Mouse (Mus musculus): Measurements from ENCODE around the gene Lama1.

Gene Lama1

DNA sequence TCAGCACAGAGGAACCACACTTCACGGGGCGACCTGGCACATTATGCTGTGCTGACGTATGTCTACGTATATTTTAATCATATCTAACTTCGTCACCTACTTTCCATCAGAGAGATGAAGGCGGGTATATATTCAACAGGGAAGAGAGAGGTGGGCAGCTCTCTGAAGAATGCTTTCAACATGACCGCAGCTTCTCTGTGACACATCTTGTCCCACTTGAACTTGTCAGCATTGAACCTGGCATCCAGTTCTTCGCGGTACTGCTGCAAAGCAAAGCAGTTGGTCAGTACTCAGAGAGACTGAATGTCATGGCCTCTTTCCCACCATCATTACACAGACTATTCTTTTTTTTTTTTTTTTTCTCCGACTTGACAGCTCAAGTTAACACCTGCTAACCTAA lies 167.3 kb downstream of the Lama1 start:
- no peak for TF ChIP-seq GATA4 (IDR thresholded peaks at IDR 0.05; ENCODE audit: insufficient replicate concordance, low read length)

DNA sequence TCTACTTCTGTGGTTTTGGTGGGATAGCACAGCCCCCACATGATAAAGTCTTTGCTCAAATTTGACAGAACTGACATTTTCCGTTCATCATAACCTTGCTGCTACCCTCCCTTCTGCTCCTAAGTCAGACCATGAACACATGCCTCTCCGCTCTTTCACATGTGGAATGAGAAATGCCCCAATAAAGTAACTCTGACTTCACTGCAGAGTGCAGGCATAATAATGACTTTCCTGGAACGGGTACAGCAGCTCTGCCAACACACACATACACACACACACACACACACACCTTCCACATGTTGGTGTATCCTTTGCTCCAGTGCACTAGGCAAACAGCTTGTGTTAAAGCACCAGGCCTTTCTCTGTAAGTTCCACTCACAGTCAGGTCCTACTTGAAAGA lies 167.9 kb downstream of the Lama1 start:
- TF ChIP-seq GATA4 (IDR thresholded peaks at IDR 0.05; ENCODE audit: insufficient replicate concordance, low read length) = no peak

DNA sequence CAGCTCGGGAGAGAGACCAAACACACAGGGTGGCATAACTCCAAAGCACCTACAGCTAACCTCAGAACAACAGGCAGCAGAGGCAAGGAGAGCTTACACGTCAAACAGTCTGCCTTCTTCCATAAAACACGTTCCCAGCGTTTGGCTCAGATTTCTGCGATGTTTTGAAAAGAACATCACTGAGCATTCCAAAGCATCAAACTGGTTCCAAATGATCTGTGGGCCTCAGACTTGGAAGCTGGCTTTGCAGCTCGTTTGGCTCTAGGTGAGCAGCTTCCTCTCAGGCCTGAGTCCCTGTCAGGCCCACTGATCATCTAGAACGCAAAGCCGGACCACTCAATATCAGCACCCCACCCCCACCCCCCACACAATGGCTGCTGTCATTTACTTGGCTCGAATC lies 169.0 kb downstream of the Lama1 start:
- TF ChIP-seq GATA4 (IDR thresholded peaks at IDR 0.05; ENCODE audit: insufficient replicate concordance, low read length) = no peak

DNA sequence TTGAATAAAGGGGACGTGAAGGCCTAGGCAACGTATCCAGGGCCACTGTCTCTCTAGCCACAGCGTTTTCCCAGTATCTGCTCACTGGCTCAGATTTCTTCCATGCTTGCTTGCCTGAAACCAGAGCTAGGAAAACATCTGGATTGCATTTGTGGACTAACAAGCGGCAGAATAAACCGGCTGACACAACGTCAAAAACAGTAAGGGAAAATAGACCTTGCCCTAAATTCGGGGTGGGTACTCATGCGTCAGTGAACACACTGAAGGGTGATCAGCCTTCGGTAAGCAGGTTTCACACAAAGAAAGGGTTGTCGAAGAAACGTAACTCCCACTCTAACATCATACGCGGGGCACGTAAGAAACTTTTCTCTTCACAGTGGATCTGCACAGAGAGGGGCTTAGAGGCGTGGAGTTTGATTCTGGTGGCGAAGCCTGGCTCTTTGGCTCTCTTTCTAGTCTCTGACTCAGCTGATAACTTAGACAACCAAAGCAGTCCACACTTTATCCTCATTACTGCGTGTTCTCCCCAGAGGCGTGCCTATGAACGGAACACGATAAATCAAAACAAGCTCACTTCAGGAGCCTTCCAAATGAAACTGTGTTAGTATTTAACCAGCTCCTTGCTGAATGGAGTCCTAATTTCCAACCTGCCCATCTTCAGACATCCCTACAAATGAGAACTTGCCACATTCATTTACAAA lies 169.6 kb downstream of the Lama1 start:
- no peak for TF ChIP-seq GATA4 (IDR thresholded peaks at IDR 0.05; ENCODE audit: insufficient replicate concordance, low read length)

DNA sequence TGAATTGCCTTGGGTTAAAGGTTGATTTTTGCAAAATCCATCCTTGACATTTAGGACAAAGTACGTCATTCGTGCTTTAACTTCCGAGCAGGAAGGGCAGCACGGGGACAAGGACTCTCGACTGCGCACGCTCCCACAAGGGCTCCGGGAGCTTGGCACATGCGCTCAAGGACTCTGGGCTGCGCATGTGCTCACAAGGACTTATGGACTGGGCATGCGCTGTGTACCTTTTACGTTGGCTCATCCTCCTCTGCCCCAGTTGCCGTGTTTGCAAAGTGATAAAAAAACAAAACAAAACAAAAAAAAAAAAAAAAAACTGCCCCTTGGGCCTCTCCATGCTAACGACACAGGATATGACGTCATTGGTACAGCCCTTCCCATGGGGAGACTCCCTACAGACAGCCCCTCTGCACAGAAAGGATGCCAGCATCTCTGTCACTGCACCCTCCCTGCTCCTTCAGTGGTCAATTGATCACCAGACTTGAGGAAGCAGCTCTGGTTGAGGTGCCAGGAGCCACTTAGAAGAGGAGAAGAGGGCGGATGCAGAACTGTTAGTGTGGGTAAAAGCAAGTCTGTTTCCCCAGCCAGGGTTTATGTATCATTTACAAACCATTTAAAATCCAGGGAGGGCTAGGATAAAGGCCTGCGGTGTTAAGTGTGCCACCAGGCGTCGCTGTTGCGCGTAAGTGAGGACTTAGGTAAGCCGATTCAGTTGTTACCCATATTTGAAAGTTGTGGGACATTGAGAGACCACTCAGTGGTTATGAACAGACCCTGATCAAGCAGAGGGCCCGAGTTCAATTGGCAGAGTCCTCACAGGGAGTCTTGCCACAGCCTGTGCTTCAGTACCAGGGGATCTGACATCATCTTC lies 172.9 kb downstream of the Lama1 start:
- TF ChIP-seq GATA4 (IDR thresholded peaks at IDR 0.05; ENCODE audit: insufficient replicate concordance, low read length) = no peak
